ENCODE assay signal across 9 mouse cellular contexts in the genomic region with DNA sequence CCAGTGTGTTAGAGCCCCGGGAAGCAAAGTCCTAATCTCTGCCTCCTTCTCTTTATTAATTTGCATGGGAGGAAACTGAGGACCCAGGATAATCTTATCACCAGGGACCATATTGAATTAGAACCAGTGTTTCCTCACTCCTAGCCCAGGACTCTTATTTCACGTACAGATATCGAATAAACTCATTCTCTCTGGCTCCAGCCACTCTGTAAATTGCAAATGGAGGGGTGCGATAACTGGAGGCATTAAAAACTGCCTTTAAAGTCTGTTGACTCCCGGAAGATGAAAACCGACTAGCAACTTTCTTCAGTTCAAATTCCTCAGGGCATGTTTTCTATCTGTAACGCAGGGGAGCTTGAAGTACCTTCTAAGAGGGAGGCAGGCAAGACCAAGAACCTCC. TPM values are rescaled to one million over a fixed set of nuclear protein-coding genes. Genes with fewer than 3 reads are reported as not detected.
A peak's percentile ranks its signal among the peaks of the same experiment; 100 is the strongest.
DNase-seq lines count a peak whose midpoint lies in the region; ATAC-seq and TF ChIP-seq lines count a peak whose summit lies in the region.
"Had no signal": no experiment of that assay in that cellular context is flagged by ENCODE, and none has a peak within 500 bp of the region (broad histone marks: within the 10 kb centered on the region; RNA-seq: fewer than 3 reads in every experiment).

No protein-coding gene starts in this region.

- no peak overlapping the region for H3K9ac ChIP-seq in lung, embryonic 14.5 days
- no peak overlapping the region for H3K9ac ChIP-seq in forebrain, embryonic 12.5 days
- no peak overlapping the region for H3K9ac ChIP-seq in limb, embryonic 13.5 days
- no peak overlapping the region for H3K9ac ChIP-seq in stomach, embryonic 14.5 days (replicated peaks; ENCODE audit: low read depth, low read length)

- H3K36me3 ChIP-seq in lung, embryonic 14.5 days (ENCODE audit: insufficient read depth): no peaks in the 10 kb centered on the region
- no peaks in the 10 kb centered on the region for H3K36me3 ChIP-seq in forebrain, embryonic 12.5 days (replicated peaks)
- no peaks in the 10 kb centered on the region for H3K36me3 ChIP-seq in limb, embryonic 13.5 days
- H3K36me3 ChIP-seq in stomach, embryonic 14.5 days (ENCODE audit: control insufficient read depth, insufficient read depth, low read length): no peaks in the 10 kb centered on the region

- H3K27me3 ChIP-seq in lung, embryonic 14.5 days (ENCODE audit: insufficient read depth, low read length): peaks cover 19% of the 10 kb centered on the region
- H3K27me3 ChIP-seq in forebrain, embryonic 12.5 days: peaks cover 59% of the 10 kb centered on the region
- peaks cover 57% of the 10 kb centered on the region for H3K27me3 ChIP-seq in limb, embryonic 13.5 days
- H3K27me3 ChIP-seq in stomach, embryonic 14.5 days (ENCODE audit: control insufficient read depth, insufficient read depth, low read length): 0 out of 2 replicates have a peak, but pooled peaks cover 11% of the 10 kb centered on the region

- H3K9me3 ChIP-seq in lung, embryonic 14.5 days (ENCODE audit: low read depth, low read length): no peaks in the 10 kb centered on the region
- H3K9me3 ChIP-seq in forebrain, embryonic 12.5 days: no peaks in the 10 kb centered on the region
- no peaks in the 10 kb centered on the region for H3K9me3 ChIP-seq in limb, embryonic 13.5 days
- no peaks in the 10 kb centered on the region for H3K9me3 ChIP-seq in stomach, embryonic 14.5 days (ENCODE audit: control insufficient read depth, low read depth, low read length)

- H3K4me2 ChIP-seq in lung, embryonic 14.5 days: peak overlapping the region; percentile 77
- no peak overlapping the region for H3K4me2 ChIP-seq in forebrain, embryonic 12.5 days
- H3K4me2 ChIP-seq in limb, embryonic 13.5 days (replicated peaks): peak overlapping the region; percentile 76
- H3K4me2 ChIP-seq in stomach, embryonic 14.5 days (replicated peaks; ENCODE audit: low read depth, low read length): peak overlapping the region; percentile 61

- ATAC-seq in lung, embryonic 14.5 days (ENCODE audit: insufficient read depth): no peak
- no peak for ATAC-seq in forebrain, embryonic 12.5 days (ENCODE audit: low FRiP score)
- ATAC-seq in limb, embryonic 13.5 days (ENCODE audit: low FRiP score, low read depth): no peak
- no peak for ATAC-seq in stomach, embryonic 14.5 days (ENCODE audit: insufficient number of reproducible peaks, insufficient read depth, low FRiP score, low read depth)

- peak overlapping the region; percentile 30 for H3K4me3 ChIP-seq in lung, embryonic 14.5 days (ENCODE audit: low read depth, low read length)
- peak overlapping the region; percentile 33; the same call in 1 of the 2 replicates for H3K4me3 ChIP-seq in forebrain, embryonic 12.5 days (replicated peaks)
- H3K4me3 ChIP-seq in limb, embryonic 13.5 days: peak overlapping the region; percentile 45
- peak overlapping the region; percentile 36 for H3K4me3 ChIP-seq in stomach, embryonic 14.5 days (ENCODE audit: low read depth, low read length)

- TF ChIP-seq CTCF in lung, embryonic 14.5 days (IDR thresholded peaks at IDR 0.05; ENCODE audit: low read depth): no peak

- H3K4me1 ChIP-seq in lung, embryonic 14.5 days (ENCODE audit: insufficient read depth): peaks cover 3% of the 10 kb centered on the region; the same call in 1 of the 2 replicates
- peaks cover 11% of the 10 kb centered on the region; the same call in 1 of the 2 replicates for H3K4me1 ChIP-seq in forebrain, embryonic 12.5 days
- peaks cover 15% of the 10 kb centered on the region for H3K4me1 ChIP-seq in limb, embryonic 13.5 days
- peaks cover 7% of the 10 kb centered on the region for H3K4me1 ChIP-seq in stomach, embryonic 14.5 days (ENCODE audit: control insufficient read depth, insufficient read depth, low read length)

- no peak for DNase-seq in lung, embryonic 14.5 days
- no peak for DNase-seq in lung, postnatal 4 days
- no peak for DNase-seq in frontal cortex, postnatal 14 days (ENCODE audit: low spot score in 2 of 2)
- DNase-seq in adrenal gland, adult (ENCODE audit: inconsistent age in 2 of 2, low spot score in 1 of 2): no peak
- DNase-seq: cerebellum, adult 9-10 months; right cerebral cortex, postnatal 25 days had no signal

- 54% methylated on average over 7 of the region's 7 CpGs for WGBS in lung, embryonic 14.5 days
- 64% methylated on average over 7 of the region's 7 CpGs for whole genome bisulfite sequencing in forebrain, embryonic 12.5 days
- WGBS in limb, embryonic 13.5 days: 56% methylated on average over 7 of the region's 7 CpGs
- 59% methylated on average over 7 of the region's 7 CpGs for WGBS in stomach, embryonic 14.5 days

- no peak overlapping the region for H3K27ac ChIP-seq in lung, embryonic 14.5 days (ENCODE audit: low read depth)
- H3K27ac ChIP-seq in forebrain, embryonic 12.5 days: no peak overlapping the region
- no peak overlapping the region for H3K27ac ChIP-seq in limb, embryonic 13.5 days
- H3K27ac ChIP-seq in stomach, embryonic 14.5 days (ENCODE audit: low read length): no peak overlapping the region

RNA-seq across cellular contexts. Expression of a gene that starts 3.1 kb away (rescaled TPM):
- polyA plus RNA-seq in lung, embryonic 14.5 days (2014; fragmentation: Nextera tagmentation; extraction: Ambion mirVana): 1.8 and 2.2 TPM in 2 replicates
- polyA plus RNA-seq in forebrain, embryonic 12.5 days (2016; fragmentation: Nextera tagmentation; extraction: Ambion mirVana): 2.0 and 3.0 TPM in 2 replicates
- polyA plus RNA-seq in limb, embryonic 13.5 days (2015; fragmentation: Nextera tagmentation; extraction: Ambion mirVana): 14.0 and 16.0 TPM in 2 replicates
- 19.6 and 23.0 TPM in 2 replicates for polyA plus RNA-seq in stomach, embryonic 14.5 days (2014; fragmentation: Nextera tagmentation; extraction: Ambion mirVana)

RNA-seq across cellular contexts. Expression of a gene that starts 20.3 kb away (rescaled TPM):
- polyA plus RNA-seq in lung, embryonic 14.5 days (2014; fragmentation: Nextera tagmentation; extraction: Ambion mirVana): 22.9 and 27.3 TPM in 2 replicates
- 14.4 and 14.9 TPM in 2 replicates for polyA plus RNA-seq in forebrain, embryonic 12.5 days (2016; fragmentation: Nextera tagmentation; extraction: Ambion mirVana)
- polyA plus RNA-seq in limb, embryonic 13.5 days (2015; fragmentation: Nextera tagmentation; extraction: Ambion mirVana): 24.8 and 28.8 TPM in 2 replicates
- 23.6 and 25.7 TPM in 2 replicates for polyA plus RNA-seq in stomach, embryonic 14.5 days (2014; fragmentation: Nextera tagmentation; extraction: Ambion mirVana)

RNA-seq across cellular contexts. Expression of a gene that starts 47.8 kb away (rescaled TPM):
- polyA plus RNA-seq in lung, embryonic 14.5 days (2014; fragmentation: Nextera tagmentation; extraction: Ambion mirVana): 2.2 and 2.6 TPM in 2 replicates
- polyA plus RNA-seq in forebrain, embryonic 12.5 days (2016; fragmentation: Nextera tagmentation; extraction: Ambion mirVana): 8.0 and 8.9 TPM in 2 replicates
- polyA plus RNA-seq in limb, embryonic 13.5 days (2015; fragmentation: Nextera tagmentation; extraction: Ambion mirVana): 4.3 and 5.5 TPM in 2 replicates
- polyA plus RNA-seq in stomach, embryonic 14.5 days (2014; fragmentation: Nextera tagmentation; extraction: Ambion mirVana): 4.3 and 4.6 TPM in 2 replicates

RNA-seq across cellular contexts. Expression of a gene that starts 58.0 kb away (rescaled TPM):
- 70.8 and 71.9 TPM in 2 replicates for polyA plus RNA-seq in lung, embryonic 14.5 days (2014; fragmentation: Nextera tagmentation; extraction: Ambion mirVana)
- 98.4 and 98.7 TPM in 2 replicates for polyA plus RNA-seq in forebrain, embryonic 12.5 days (2016; fragmentation: Nextera tagmentation; extraction: Ambion mirVana)
- 74.0 and 75.5 TPM in 2 replicates for polyA plus RNA-seq in limb, embryonic 13.5 days (2015; fragmentation: Nextera tagmentation; extraction: Ambion mirVana)
- polyA plus RNA-seq in stomach, embryonic 14.5 days (2014; fragmentation: Nextera tagmentation; extraction: Ambion mirVana): 73.9 and 75.2 TPM in 2 replicates
